ENCODE assay signal across 8 mouse cellular contexts in genomic region chr7:19003902-19004630, GRCm38 (mm10). TPM values are rescaled to one million over a fixed set of nuclear protein-coding genes. Genes with fewer than 3 reads are reported as not detected.
DNase-seq lines count a peak whose midpoint lies in the region; ATAC-seq lines count a peak whose summit lies in the region.

Gene Irf2bp1, plus strand, starts transcription at chr7:19004044.

- peak within 1 kb of the TSS; percentile 89 to 96 for H3K4me3 ChIP-seq in heart, embryonic 14.5 days (ENCODE audit: control insufficient read depth in 1 of 2, insufficient read depth in 1 of 2, low read depth in 1 of 2, low read length in 2 of 2)
- H3K4me3 ChIP-seq in liver, embryonic 13.5 days (replicated peaks), result peak within 1 kb of the TSS; percentile 84
- peak within 1 kb of the TSS; percentile 63 for H3K4me3 ChIP-seq in stomach, embryonic 16.5 days (replicated peaks; ENCODE audit: low read length)

- peaks cover 9 to 48% of the 10 kb centered on the region in 2 experiments for H3K4me1 ChIP-seq in heart, embryonic 14.5 days (ENCODE audit: control insufficient read depth in 2 of 2, insufficient read depth in 2 of 2, low read length in 2 of 2)
- peaks cover 75% of the 10 kb centered on the region for H3K4me1 ChIP-seq in liver, embryonic 13.5 days (replicated peaks)
- peaks cover 50% of the 10 kb centered on the region for H3K4me1 ChIP-seq in stomach, embryonic 16.5 days (ENCODE audit: control insufficient read depth, insufficient read depth, low read length)

- DNase-seq in c-Kit-negative CD71-positive TER-119-positive erythroid progenitor cells, embryonic 14.5 days (ENCODE audit: low read depth, low spot score), result peak; percentile 85
- DNase-seq in fibroblast of lung, adult 2 months (ENCODE audit: low read depth), result peak; percentile 85
- DNase-seq in kidney, postnatal 14 days, result peak; percentile 95
- DNase-seq in liver, embryonic 13.5 days, result peak; percentile 88
- peak; percentile 92 for DNase-seq in neural tube, embryonic 10.5 days (ENCODE audit: extremely low spot score, low spot score)

- WGBS in heart, embryonic 14.5 days, result under 1% methylated on average over 75 of the region's 90 CpGs
- WGBS in liver, embryonic 13.5 days (ENCODE audit: insufficient replicate concordance), result under 1% methylated on average over 86 of the region's 90 CpGs
- under 1% methylated on average over 87 of the region's 90 CpGs for WGBS in stomach, embryonic 16.5 days

- peak within 1 kb of the TSS; percentile 99 for H3K4me2 ChIP-seq in heart, embryonic 14.5 days (ENCODE audit: low read length)
- peak within 1 kb of the TSS; percentile 99 for H3K4me2 ChIP-seq in liver, embryonic 13.5 days
- peak within 1 kb of the TSS; percentile 78 for H3K4me2 ChIP-seq in stomach, embryonic 16.5 days (ENCODE audit: low read depth, low read length)

- ATAC-seq in CD4-positive, CD25-positive, alpha-beta regulatory T cell, adult 4 months, result peak; percentile 70
- ATAC-seq in heart, embryonic 14.5 days (ENCODE audit: insufficient number of reproducible peaks, insufficient read depth, low FRiP score, low read depth), result peak; percentile 34
- ATAC-seq in liver, embryonic 13.5 days (ENCODE audit: low read depth), result peak; percentile 62
- ATAC-seq in stomach, embryonic 16.5 days (ENCODE audit: insufficient read depth, low FRiP score), result peak; percentile 56

- no peaks in the 10 kb centered on the region for H3K27me3 ChIP-seq in heart, embryonic 14.5 days (ENCODE audit: control insufficient read depth, insufficient read depth, low read length)
- H3K27me3 ChIP-seq in liver, embryonic 13.5 days, result no peaks in the 10 kb centered on the region
- no peaks in the 10 kb centered on the region for H3K27me3 ChIP-seq in stomach, embryonic 16.5 days (ENCODE audit: control insufficient read depth, insufficient read depth, low read length)

- peaks cover 32% of the 10 kb centered on the region for H3K36me3 ChIP-seq in heart, embryonic 14.5 days (ENCODE audit: control insufficient read depth, insufficient read depth, low read length)
- H3K36me3 ChIP-seq in liver, embryonic 13.5 days, result peaks cover 18% of the 10 kb centered on the region
- H3K36me3 ChIP-seq in stomach, embryonic 16.5 days (ENCODE audit: control insufficient read depth, insufficient read depth, low read length), result peaks cover 6% of the 10 kb centered on the region; the same call in 1 of the 2 replicates

- H3K9me3 ChIP-seq in heart, embryonic 14.5 days (ENCODE audit: control insufficient read depth, low read length), result no peaks in the 10 kb centered on the region
- no peaks in the 10 kb centered on the region for H3K9me3 ChIP-seq in liver, embryonic 13.5 days (replicated peaks)
- no peaks in the 10 kb centered on the region for H3K9me3 ChIP-seq in stomach, embryonic 16.5 days (replicated peaks; ENCODE audit: control insufficient read depth, low read length)

- peak within 1 kb of the TSS; percentile 92 for H3K9ac ChIP-seq in heart, embryonic 14.5 days (ENCODE audit: low read length)
- peak within 1 kb of the TSS; percentile 90 for H3K9ac ChIP-seq in liver, embryonic 13.5 days
- peak within 1 kb of the TSS; percentile 85 for H3K9ac ChIP-seq in stomach, embryonic 16.5 days (ENCODE audit: low read length)

- peak within 1 kb of the TSS; percentile 93 to 94 for H3K27ac ChIP-seq in heart, embryonic 14.5 days (replicated peaks in 1 of 2; ENCODE audit: control insufficient read depth in 1 of 2, insufficient read depth in 1 of 2, low read depth in 2 of 2, low read length in 2 of 2)
- H3K27ac ChIP-seq in liver, embryonic 13.5 days, result peak within 1 kb of the TSS; percentile 91
- H3K27ac ChIP-seq in stomach, embryonic 16.5 days (ENCODE audit: low read length), result peak within 1 kb of the TSS; percentile 93

RNA-seq across cellular contexts. Expression of gene Irf2bp1, which starts in this region (rescaled TPM):
- polyA plus RNA-seq in CD4-positive, CD25-positive, alpha-beta regulatory T cell, adult 4 months (2017; shearing (Covaris generic)), result 1 to 10 TPM; 2.0 to 2.4 TPM
- 14.8 and 17.8 TPM in 2 replicates for polyA plus RNA-seq in heart, embryonic 14.5 days (2014; fragmentation: Nextera tagmentation; extraction: Ambion mirVana)
- polyA plus RNA-seq in liver, embryonic 13.5 days (2015; fragmentation: Nextera tagmentation; extraction: Ambion mirVana), result 9.2 and 9.3 TPM in 2 replicates
- polyA plus RNA-seq in stomach, embryonic 16.5 days (2015; fragmentation: Nextera tagmentation; extraction: Ambion mirVana), result 10.7 and 14.3 TPM in 2 replicates

Comparison
In these comparisons a context has a peak if more than half of its experiments do, and no peak if none do; other contexts are left out.
1. Peak in every context shown above with its lines: DNase-seq, ATAC-seq, H3K4me3 ChIP-seq and H3K27ac ChIP-seq.